Mouse (Mus musculus): ENCODE measurements at regions not wholly inside any gene's neighbourhood (a gene's known extent, or its start where the extent isn't known, plus 50 kb on each side); places are given as distances from the start of the nearest gene placed in this dataset.

GRCm38 (mm10) chr10:37402376-37402775, 263.7 kb upstream of the Marcks start:
- TF ChIP-seq EP300 (IDR thresholded peaks at IDR 0.05; ENCODE audit: low read depth) = no peak
- no peak for TF ChIP-seq CTCF (IDR thresholded peaks at IDR 0.05; ENCODE audit: low read depth)
- Histone ChIP-seq H3K27me3 (ENCODE audit: control insufficient read depth, insufficient read depth, low read length) (no peaks in the 10 kb centered on the region), H3K27ac (no peak overlapping the region), H3K4me1 (replicated peaks; ENCODE audit: control insufficient read depth in 2 of 2, insufficient read depth in 2 of 2, low read length in 1 of 2) (peaks cover 0 to 5% of the 10 kb centered on the region in 2 experiments; a peak in 1 of 4 replicates), H3K4me3 (ENCODE audit: insufficient read depth in 1 of 2, low read depth in 2 of 2, low read length in 2 of 2) (no peak overlapping the region), H3K36me3 (replicated peaks; ENCODE audit: control insufficient read depth, insufficient read depth, low read depth) (no peaks in the 10 kb centered on the region), H3K9ac (replicated peaks) (no peak overlapping the region), H3K4me2 (ENCODE audit: low read depth) (no peak overlapping the region), H3K9me3 (ENCODE audit: control insufficient read depth, low read length) (no peaks in the 10 kb centered on the region)
- WGBS (ENCODE audit: insufficient replicate concordance) = 51% methylated on average over 1 of the region's 1 CpGs
- ATAC-seq (ENCODE audit: insufficient read depth) = no peak
- no peak for DNase-seq (ENCODE audit: low read depth in 3 of 3, low spot score in 3 of 3)

- 23% methylated on average over 1 of the region's 1 CpGs for WGBS (ENCODE audit: insufficient replicate concordance)
- Histone ChIP-seq H3K9ac (replicated peaks) (no peak overlapping the region), H3K27me3 (ENCODE audit: control insufficient read depth, insufficient read depth, low read length) (no peaks in the 10 kb centered on the region), H3K9me3 (ENCODE audit: control insufficient read depth, low read length) (no peaks in the 10 kb centered on the region), H3K4me3 (ENCODE audit: insufficient read depth in 1 of 2, low read depth in 2 of 2, low read length in 2 of 2) (no peak overlapping the region), H3K36me3 (replicated peaks; ENCODE audit: control insufficient read depth, insufficient read depth, low read depth) (no peaks in the 10 kb centered on the region), H3K4me1 (replicated peaks; ENCODE audit: control insufficient read depth in 2 of 2, insufficient read depth in 2 of 2, low read length in 1 of 2) (peaks cover 0 to 7% of the 10 kb centered on the region in 2 experiments; a peak in 1 of 4 replicates), H3K4me2 (ENCODE audit: low read depth) (no peak overlapping the region), H3K27ac (no peak overlapping the region)
- no peak for TF ChIP-seq CTCF (IDR thresholded peaks at IDR 0.05; ENCODE audit: low read depth)
- no peak for TF ChIP-seq EP300 (IDR thresholded peaks at IDR 0.05; ENCODE audit: low read depth)
- DNase-seq (ENCODE audit: low read depth in 3 of 3, low spot score in 3 of 3) = no peak
- ATAC-seq (ENCODE audit: insufficient read depth) = no peak
Observed at GRCm38 (mm10) chr10:37400991-37401390, 262.3 kb upstream of the Marcks start.

GRCm38 (mm10) chr10:37400379-37400778, 261.7 kb upstream of the Marcks start:
- TF ChIP-seq CTCF (IDR thresholded peaks at IDR 0.05; ENCODE audit: low read depth) (no peak), EP300 (IDR thresholded peaks at IDR 0.05; ENCODE audit: low read depth) (no peak)
- WGBS (ENCODE audit: insufficient replicate concordance) = 29% methylated on average over 4 of the region's 4 CpGs
- Histone ChIP-seq H3K4me3 (ENCODE audit: insufficient read depth in 1 of 2, low read depth in 2 of 2, low read length in 2 of 2) (no peak overlapping the region), H3K4me2 (ENCODE audit: low read depth) (no peak overlapping the region), H3K9me3 (ENCODE audit: control insufficient read depth, low read length) (no peaks in the 10 kb centered on the region), H3K36me3 (replicated peaks; ENCODE audit: control insufficient read depth, insufficient read depth, low read depth) (no peaks in the 10 kb centered on the region), H3K27me3 (ENCODE audit: control insufficient read depth, insufficient read depth, low read length) (no peaks in the 10 kb centered on the region), H3K9ac (replicated peaks) (no peak overlapping the region), H3K27ac (no peak overlapping the region), H3K4me1 (replicated peaks; ENCODE audit: control insufficient read depth in 2 of 2, insufficient read depth in 2 of 2, low read length in 1 of 2) (peaks cover 0 to 7% of the 10 kb centered on the region in 2 experiments; a peak in 1 of 4 replicates)
- ATAC-seq (ENCODE audit: insufficient read depth) (no peak), DNase-seq (ENCODE audit: low read depth in 3 of 3, low spot score in 3 of 3) (no peak)

- H3K27me3 ChIP-seq (ENCODE audit: control insufficient read depth, insufficient read depth, low read length) = no peaks in the 10 kb centered on the region
- peak overlapping the region; percentile 3 to 20; a peak in 3 of 4 replicates for H3K4me3 ChIP-seq (ENCODE audit: insufficient read depth in 1 of 2, low read depth in 2 of 2, low read length in 2 of 2)
- H3K9me3 ChIP-seq (ENCODE audit: control insufficient read depth, low read length) = no peaks in the 10 kb centered on the region
- H3K9ac ChIP-seq (replicated peaks) = no peak overlapping the region
- DNase-seq (ENCODE audit: low read depth in 3 of 3, low spot score in 3 of 3) (no peak), ATAC-seq (ENCODE audit: insufficient read depth) (no peak)
- H3K27ac ChIP-seq = no peak overlapping the region
- no peaks in the 10 kb centered on the region for H3K36me3 ChIP-seq (replicated peaks; ENCODE audit: control insufficient read depth, insufficient read depth, low read depth)
- peaks cover 0 to 7% of the 10 kb centered on the region in 2 experiments; a peak in 1 of 4 replicates for H3K4me1 ChIP-seq (replicated peaks; ENCODE audit: control insufficient read depth in 2 of 2, insufficient read depth in 2 of 2, low read length in 1 of 2)
- TF ChIP-seq CTCF (IDR thresholded peaks at IDR 0.05; ENCODE audit: low read depth) = no peak
- TF ChIP-seq EP300 (IDR thresholded peaks at IDR 0.05; ENCODE audit: low read depth) = no peak
- 4% methylated on average over 18 of the region's 18 CpGs for WGBS (ENCODE audit: insufficient replicate concordance)
- peak overlapping the region; percentile 23 for H3K4me2 ChIP-seq (ENCODE audit: low read depth)
Observed at GRCm38 (mm10) chr10:37397271-37397991, 258.7 kb upstream of the Marcks start.

- no peaks in the 10 kb centered on the region for H3K9me3 ChIP-seq (ENCODE audit: control insufficient read depth, low read length)
- H3K4me3 ChIP-seq (ENCODE audit: insufficient read depth in 1 of 2, low read depth in 2 of 2, low read length in 2 of 2) = no peak overlapping the region
- H3K4me2 ChIP-seq (ENCODE audit: low read depth) = no peak overlapping the region
- no peak overlapping the region for H3K9ac ChIP-seq (replicated peaks)
- 54% methylated on average over 3 of the region's 3 CpGs for WGBS (ENCODE audit: insufficient replicate concordance)
- no peak overlapping the region for H3K27ac ChIP-seq
- H3K4me1 ChIP-seq (replicated peaks; ENCODE audit: control insufficient read depth in 2 of 2, insufficient read depth in 2 of 2, low read length in 1 of 2) = no peaks in the 10 kb centered on the region
- ATAC-seq (ENCODE audit: insufficient read depth) = no peak
- H3K27me3 ChIP-seq (ENCODE audit: control insufficient read depth, insufficient read depth, low read length) = no peaks in the 10 kb centered on the region
- DNase-seq (ENCODE audit: low read depth in 3 of 3, low spot score in 3 of 3) = no peak
- TF ChIP-seq EP300 (IDR thresholded peaks at IDR 0.05; ENCODE audit: low read depth) = no peak
- H3K36me3 ChIP-seq (replicated peaks; ENCODE audit: control insufficient read depth, insufficient read depth, low read depth) = no peaks in the 10 kb centered on the region
Observed at GRCm38 (mm10) chr10:37390011-37390410, 251.3 kb upstream of the Marcks start.
